Mouse (Mus musculus) heart, postnatal 0 days (tissue): ENCODE data around the gene Pigl.

Source experiments
- CTCF ChIP-seq: IDR thresholded peaks from 2 replicates; pipeline ENCODE4 v1.5.1; 2016; ENCODE audit warnings: antibody characterized with exemption, control low read depth, low read depth
- EP300 ChIP-seq: IDR thresholded peaks from 2 replicates; pipeline ENCODE4 v1.6.1; 2016; ENCODE audit warnings: antibody characterized with exemption, low read depth

DNA sequence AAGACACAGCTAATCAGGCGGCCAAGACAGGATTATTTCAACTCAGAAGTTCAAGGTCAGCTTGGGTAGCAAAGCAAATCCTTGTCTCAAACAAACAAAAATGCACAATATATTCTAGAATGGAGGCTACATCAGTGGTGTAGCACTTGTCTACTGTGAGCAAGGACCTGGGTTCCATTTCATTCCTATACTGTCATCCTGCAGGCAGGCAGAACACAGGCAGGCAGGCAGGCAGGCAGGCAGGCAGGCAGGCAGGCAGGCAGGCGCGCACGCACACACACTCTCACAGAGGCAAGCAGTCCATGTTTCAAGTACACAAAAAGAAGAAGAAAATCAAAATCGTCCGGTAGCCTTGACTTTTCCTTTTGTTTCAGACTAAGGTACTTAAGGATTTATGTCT, 9.3 kb upstream of the Pigl start:
- TF ChIP-seq CTCF (no peak), EP300 (no peak)
